Mouse (Mus musculus): ENCODE data around the gene Hs3st3a1. TPM values are rescaled to one million over a fixed set of nuclear protein-coding genes. Genes with fewer than 3 reads are reported as not detected.
A peak's percentile ranks its signal among the peaks of the same experiment; 100 is the strongest.

The Hs3st3a1 gene
- polyA plus RNA-seq, 1 experiment from 2014 or later, result 4.0 TPM

- H3K27me3 ChIP-seq, result peaks cover 26% of the 10 kb centered on the region
- no peaks in the 10 kb centered on the region for H3K36me3 ChIP-seq
- no peaks in the 10 kb centered on the region for H3K9me3 ChIP-seq
- WGBS, result 91% methylated on average over 8 of the region's 8 CpGs
- no peak overlapping the region for H3K4me3 ChIP-seq
- H3K9ac ChIP-seq, result no peak overlapping the region
- no peak overlapping the region for H3K4me2 ChIP-seq (replicated peaks)
- no peak overlapping the region for H3K27ac ChIP-seq
- H3K4me1 ChIP-seq, result peaks cover 3% of the 10 kb centered on the region; the same call in 1 of the 2 replicates
- ATAC-seq (ENCODE audit: low FRiP score, low read depth), result no peak
These were observed 89.0 kb downstream of the Hs3st3a1 start for GRCm38 (mm10) chr11:64523993-64524570.

GRCm38 (mm10) chr11:64537230-64537629, 102.1 kb downstream of the Hs3st3a1 start:
- no peak for ATAC-seq (ENCODE audit: low FRiP score, low read depth)
- no peaks in the 10 kb centered on the region for H3K36me3 ChIP-seq
- H3K9ac ChIP-seq, result no peak overlapping the region
- H3K4me3 ChIP-seq, result no peak overlapping the region
- no peak overlapping the region for H3K27ac ChIP-seq
- H3K9me3 ChIP-seq, result no peaks in the 10 kb centered on the region
- WGBS, result 95% methylated on average over 3 of the region's 3 CpGs
- H3K27me3 ChIP-seq, result peaks cover 11% of the 10 kb centered on the region; the same call in 1 of the 2 replicates
- H3K4me1 ChIP-seq, result peaks cover 8% of the 10 kb centered on the region; the same call in 1 of the 2 replicates
- H3K4me2 ChIP-seq (replicated peaks), result no peak overlapping the region

DNA sequence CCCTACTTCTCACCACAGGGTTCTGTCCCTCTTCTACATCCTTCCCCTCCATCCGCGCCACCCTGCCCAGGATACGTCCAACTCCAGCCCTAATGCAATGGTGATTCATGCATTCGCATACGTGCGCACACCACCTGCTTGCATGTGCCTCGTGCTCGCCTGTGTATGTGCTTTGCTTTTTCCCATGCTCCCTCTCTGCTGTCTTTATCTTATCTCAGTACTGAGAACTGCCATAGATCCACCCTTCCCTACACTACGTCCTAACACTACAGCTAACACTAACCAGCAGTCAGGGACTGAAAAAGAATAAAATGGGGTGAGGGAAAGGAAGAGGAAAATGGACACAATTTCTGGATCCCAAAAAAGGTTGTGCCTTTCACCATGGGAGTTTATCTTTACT, 106.7 kb downstream of the Hs3st3a1 start:
- Histone ChIP-seq H3K9me3 (no peaks in the 10 kb centered on the region), H3K4me3 (no peak overlapping the region), H3K4me1 (peaks cover 21% of the 10 kb centered on the region), H3K36me3 (no peaks in the 10 kb centered on the region), H3K27me3 (peaks cover 26% of the 10 kb centered on the region), H3K9ac (no peak overlapping the region), H3K27ac (no peak overlapping the region), H3K4me2 (replicated peaks) (no peak overlapping the region)
- whole genome bisulfite sequencing, result 76% methylated on average over 9 of the region's 9 CpGs
- no peak for ATAC-seq (ENCODE audit: low FRiP score, low read depth)

- H3K4me3 ChIP-seq, result no peak overlapping the region
- no peaks in the 10 kb centered on the region for H3K9me3 ChIP-seq
- no peaks in the 10 kb centered on the region for H3K36me3 ChIP-seq
- H3K27ac ChIP-seq, result no peak overlapping the region
- H3K9ac ChIP-seq, result no peak overlapping the region
- no peak for ATAC-seq (ENCODE audit: low FRiP score, low read depth)
- H3K4me1 ChIP-seq, result peaks cover 21% of the 10 kb centered on the region
- WGBS, result 39% methylated on average over 6 of the region's 6 CpGs
- peaks cover 27% of the 10 kb centered on the region for H3K27me3 ChIP-seq
- H3K4me2 ChIP-seq (replicated peaks), result no peak overlapping the region
These were observed 107.2 kb downstream of the Hs3st3a1 start for GRCm38 (mm10) chr11:64542335-64542734.

GRCm38 (mm10) chr11:64543181-64543641, 108.1 kb downstream of the Hs3st3a1 start:
- Histone ChIP-seq H3K9me3 (no peaks in the 10 kb centered on the region), H3K27me3 (peaks cover 30% of the 10 kb centered on the region), H3K36me3 (no peaks in the 10 kb centered on the region), H3K4me2 (replicated peaks) (no peak overlapping the region), H3K4me3 (no peak overlapping the region), H3K9ac (no peak overlapping the region), H3K27ac (no peak overlapping the region; the same call in 1 of the 2 replicates), H3K4me1 (peaks cover 24% of the 10 kb centered on the region)
- 25% methylated on average over 9 of the region's 9 CpGs for WGBS
- no peak for ATAC-seq (ENCODE audit: low FRiP score, low read depth)

DNA sequence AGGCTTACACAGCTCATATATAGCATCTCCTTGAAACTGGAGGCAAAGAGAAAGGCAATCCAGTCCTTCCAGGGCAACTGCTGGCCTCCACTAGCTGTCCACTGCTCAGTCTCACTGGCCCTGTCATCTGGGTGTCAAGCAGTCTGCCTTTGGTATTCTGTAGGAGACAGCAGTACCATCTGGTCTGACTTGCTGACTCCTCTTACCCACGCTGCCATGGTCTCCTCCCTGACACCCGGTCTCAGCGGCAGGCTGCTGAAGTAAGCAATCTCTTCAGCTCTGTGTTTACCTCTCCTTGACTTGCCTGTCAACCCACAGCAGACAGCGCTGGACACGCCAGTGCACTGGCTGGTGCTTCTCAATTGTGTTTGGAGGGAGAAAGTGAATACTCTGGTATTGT, 109.1 kb downstream of the Hs3st3a1 start:
- no peak overlapping the region for H3K27ac ChIP-seq
- no peak for ATAC-seq (ENCODE audit: low FRiP score, low read depth)

DNA sequence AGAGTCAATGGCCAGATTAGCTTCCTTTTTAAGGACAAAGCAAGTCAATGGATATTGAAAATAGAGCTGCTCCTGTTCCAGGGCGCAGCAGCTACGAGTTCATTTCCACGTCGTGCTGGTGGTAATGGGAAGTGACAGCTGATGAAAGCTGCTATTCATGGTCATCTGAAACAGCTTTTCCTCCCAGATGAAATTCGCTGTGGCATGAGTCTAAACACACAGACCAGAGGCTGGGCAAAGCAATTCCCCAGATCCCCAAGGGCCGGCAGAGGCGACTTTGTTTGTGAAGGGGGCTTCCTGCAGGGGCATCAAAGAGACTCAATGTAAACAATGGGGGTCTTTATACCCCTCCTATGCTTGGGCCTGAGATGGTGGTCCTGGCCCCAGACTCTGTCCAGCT, 114.2 kb downstream of the Hs3st3a1 start:
- Histone ChIP-seq H3K4me3 (no peak overlapping the region), H3K27ac (no peak overlapping the region), H3K4me1 (0 out of 2 replicates have a peak, but pooled peaks cover 14% of the 10 kb centered on the region), H3K4me2 (replicated peaks) (0 out of 2 replicates have a peak overlapping the region, but pooled peaks have one; percentile 9), H3K36me3 (no peaks in the 10 kb centered on the region), H3K9me3 (no peaks in the 10 kb centered on the region), H3K9ac (no peak overlapping the region), H3K27me3 (peaks cover 12% of the 10 kb centered on the region)
- ATAC-seq (ENCODE audit: low FRiP score, low read depth), result no peak
- 19% methylated on average over 7 of the region's 7 CpGs for WGBS

More for the DNA sequence above, 109.1 kb downstream of the Hs3st3a1 start:
- Histone ChIP-seq H3K36me3 (no peaks in the 10 kb centered on the region), H3K9ac (no peak overlapping the region), H3K4me1 (peaks cover 25% of the 10 kb centered on the region), H3K27me3 (peaks cover 30% of the 10 kb centered on the region), H3K4me2 (replicated peaks) (no peak overlapping the region), H3K9me3 (no peaks in the 10 kb centered on the region), H3K4me3 (no peak overlapping the region)
- WGBS, result 63% methylated on average over 5 of the region's 5 CpGs

- H3K27ac ChIP-seq, result no peak overlapping the region
- 0 out of 2 replicates have a peak, but pooled peaks cover 14% of the 10 kb centered on the region for H3K4me1 ChIP-seq
- no peaks in the 10 kb centered on the region for H3K9me3 ChIP-seq
- 38% methylated on average over 8 of the region's 8 CpGs for WGBS
- H3K9ac ChIP-seq, result no peak overlapping the region
- no peaks in the 10 kb centered on the region for H3K36me3 ChIP-seq
- H3K27me3 ChIP-seq, result peaks cover 11% of the 10 kb centered on the region
- H3K4me2 ChIP-seq (replicated peaks), result no peak overlapping the region
- no peak overlapping the region for H3K4me3 ChIP-seq
- no peak for ATAC-seq (ENCODE audit: low FRiP score, low read depth)
These were observed 114.8 kb downstream of the Hs3st3a1 start for GRCm38 (mm10) chr11:64549955-64550354.

- Histone ChIP-seq H3K4me2 (replicated peaks) (no peak overlapping the region), H3K9me3 (no peaks in the 10 kb centered on the region), H3K4me3 (no peak overlapping the region), H3K4me1 (no peaks in the 10 kb centered on the region), H3K27me3 (no peaks in the 10 kb centered on the region; the same call in 1 of the 2 replicates), H3K36me3 (no peaks in the 10 kb centered on the region), H3K27ac (no peak overlapping the region), H3K9ac (no peak overlapping the region)
- 90% methylated on average over 2 of the region's 2 CpGs for WGBS
- no peak for ATAC-seq (ENCODE audit: low FRiP score, low read depth)
These were observed 123.2 kb downstream of the Hs3st3a1 start for GRCm38 (mm10) chr11:64558282-64558681.

GRCm38 (mm10) chr11:64559388-64559787, 124.3 kb downstream of the Hs3st3a1 start:
- no peak for ATAC-seq (ENCODE audit: low FRiP score, low read depth)
- Histone ChIP-seq H3K4me2 (replicated peaks) (no peak overlapping the region), H3K4me1 (no peaks in the 10 kb centered on the region), H3K9ac (no peak overlapping the region), H3K9me3 (no peaks in the 10 kb centered on the region), H3K27ac (no peak overlapping the region), H3K4me3 (no peak overlapping the region), H3K36me3 (no peaks in the 10 kb centered on the region), H3K27me3 (no peaks in the 10 kb centered on the region; the same call in 1 of the 2 replicates)
- WGBS, result 66% methylated on average over 1 of the region's 1 CpGs

GRCm38 (mm10) chr11:64560471-64560870, 125.3 kb downstream of the Hs3st3a1 start:
- H3K27me3 ChIP-seq, result no peaks in the 10 kb centered on the region
- ATAC-seq (ENCODE audit: low FRiP score, low read depth), result no peak
- no peaks in the 10 kb centered on the region for H3K9me3 ChIP-seq
- 49% methylated on average over 2 of the region's 2 CpGs for WGBS
- no peak overlapping the region for H3K4me2 ChIP-seq (replicated peaks)
- no peak overlapping the region for H3K27ac ChIP-seq
- no peaks in the 10 kb centered on the region for H3K4me1 ChIP-seq
- no peak overlapping the region for H3K4me3 ChIP-seq
- no peak overlapping the region for H3K9ac ChIP-seq
- no peaks in the 10 kb centered on the region for H3K36me3 ChIP-seq

DNA sequence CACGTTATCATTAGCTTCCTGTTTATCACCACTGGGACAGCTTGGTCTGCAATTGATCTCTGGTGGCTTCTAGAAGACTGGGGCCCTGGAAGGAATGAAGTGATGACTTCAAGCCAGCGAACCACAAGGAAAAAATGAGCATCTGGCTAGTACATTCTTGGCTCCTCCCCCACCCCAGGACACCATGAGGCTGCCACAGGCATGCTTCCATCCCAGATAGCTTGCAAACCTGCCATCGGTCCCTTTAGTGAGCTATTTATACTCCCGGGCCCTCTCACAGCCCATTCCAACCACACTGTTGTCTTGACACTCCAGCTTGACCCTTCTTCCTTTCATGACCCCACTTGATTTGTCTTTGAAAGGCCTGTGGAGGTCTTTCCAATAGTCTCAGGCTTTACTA, 127.6 kb downstream of the Hs3st3a1 start:
- 49% methylated on average over 4 of the region's 4 CpGs for WGBS
- Histone ChIP-seq H3K4me2 (replicated peaks) (no peak overlapping the region), H3K9ac (no peak overlapping the region), H3K27ac (no peak overlapping the region), H3K9me3 (no peaks in the 10 kb centered on the region), H3K4me1 (no peaks in the 10 kb centered on the region), H3K27me3 (no peaks in the 10 kb centered on the region), H3K36me3 (no peaks in the 10 kb centered on the region), H3K4me3 (no peak overlapping the region)
- ATAC-seq (ENCODE audit: low FRiP score, low read depth), result no peak
